Mouse (Mus musculus): ENCODE measurements at regions not wholly inside any gene's neighbourhood (a gene's known extent, or its start where the extent isn't known, plus 50 kb on each side); places are given as distances from the start of the nearest gene placed in this dataset.

DNA sequence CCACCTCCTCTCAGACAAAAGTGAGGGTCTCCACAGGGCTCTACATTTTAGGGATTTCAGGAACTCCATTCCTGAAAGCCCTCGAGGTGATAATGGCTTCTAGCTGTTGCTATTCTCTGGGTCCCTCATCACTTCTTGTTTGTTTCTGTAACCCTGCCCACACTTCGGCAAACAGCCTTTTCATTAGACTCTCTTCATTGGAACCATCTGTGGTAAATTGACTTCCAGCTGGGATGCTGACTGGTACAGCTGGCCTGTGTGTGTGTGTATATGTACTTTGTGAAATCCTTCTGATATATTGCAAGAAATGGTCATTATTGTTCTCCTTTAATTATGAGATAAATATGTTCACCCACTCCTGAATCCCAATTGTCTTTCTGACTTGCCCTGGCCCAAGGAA lies 50.3 kb downstream of the Gm10192 start:
- intact Hi-C loops (cut with DNase I), result no loop called here
- DNase-seq, result peak; percentile 40

DNA sequence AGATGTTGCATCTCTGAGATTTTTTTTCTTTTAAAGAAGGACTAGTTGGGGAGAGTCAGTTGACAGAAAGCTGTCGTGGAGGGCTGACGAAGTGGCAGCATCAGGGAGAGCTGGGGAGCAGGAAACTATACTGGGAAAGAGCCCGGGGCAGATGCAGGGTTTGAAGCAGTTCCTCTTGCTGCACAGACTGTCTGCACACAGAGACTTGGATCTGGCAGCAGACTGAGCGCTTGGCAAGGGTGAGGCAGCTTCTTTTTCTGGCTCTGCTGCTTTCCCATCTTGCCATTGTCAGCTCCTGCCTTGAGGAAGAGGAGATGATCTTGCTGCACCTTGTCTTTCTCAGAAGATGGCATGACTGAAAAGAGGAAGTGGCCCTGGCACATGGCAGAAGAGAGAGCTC lies 55.2 kb downstream of the Gm10192 start:
- intact Hi-C loops (cut with DNase I), result no loop called here
- DNase-seq, result peak; percentile 81

DNA sequence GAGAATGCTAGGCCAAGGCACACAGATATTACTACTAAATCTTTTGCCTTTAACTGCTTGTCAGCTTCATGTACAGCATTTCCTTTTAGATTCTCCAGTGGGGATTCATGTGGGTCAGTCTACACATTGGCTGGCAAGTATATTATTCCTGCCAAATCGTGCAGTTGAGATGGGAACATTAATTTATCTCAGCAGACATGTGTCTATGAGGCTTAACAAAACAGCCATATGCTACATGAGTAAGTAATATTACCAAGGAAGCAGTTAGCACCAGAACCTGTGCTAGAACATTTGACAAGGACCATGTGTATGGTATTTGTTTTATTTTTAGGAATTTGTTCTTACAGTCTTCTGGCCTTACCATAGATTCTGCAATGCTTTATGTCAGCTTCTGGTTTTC lies 59.1 kb downstream of the Gm10192 start:
- intact Hi-C loops (cut with DNase I), result no loop called here
- no peak for DNase-seq

DNA sequence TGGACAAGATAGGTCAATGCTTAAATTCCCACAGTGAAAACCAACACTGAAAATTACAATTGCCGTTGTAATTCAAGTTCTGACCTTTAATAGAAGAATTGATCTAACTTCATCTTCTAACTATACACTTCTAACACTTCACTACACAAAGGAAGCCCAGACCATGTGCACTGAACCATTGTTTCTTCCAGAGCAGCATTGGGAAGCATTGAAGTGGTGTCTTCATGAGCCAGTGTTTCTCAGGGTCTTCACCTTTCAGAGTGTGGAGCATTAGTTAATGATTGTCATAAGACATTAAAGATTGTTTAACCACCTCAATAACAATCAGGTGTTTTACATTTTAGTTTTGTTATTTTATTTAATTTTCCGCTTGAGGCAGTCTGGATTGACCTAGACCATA lies 61.0 kb downstream of the Gm10192 start:
- DNase-seq, result no peak
- intact Hi-C loops (cut with DNase I), result no loop called here

DNA sequence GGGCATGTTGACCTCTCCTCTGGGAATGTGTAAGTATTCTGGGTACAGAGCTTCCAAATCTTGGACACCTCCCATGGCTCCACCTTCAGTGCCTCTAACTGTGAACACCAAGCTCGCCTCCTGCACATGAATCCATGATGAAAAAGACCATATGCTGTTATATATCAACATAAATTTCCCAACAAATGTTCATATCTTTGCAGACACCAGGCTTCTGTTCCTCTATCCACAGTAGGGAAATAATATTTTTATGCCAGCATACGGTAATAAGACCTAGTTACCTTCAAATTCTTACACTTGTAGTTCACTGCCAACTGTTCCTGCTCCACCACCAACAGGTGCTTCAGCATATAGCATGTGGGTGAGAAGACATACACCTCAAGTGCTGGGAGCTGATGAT lies 63.5 kb downstream of the Gm10192 start:
- no peak for DNase-seq

DNA sequence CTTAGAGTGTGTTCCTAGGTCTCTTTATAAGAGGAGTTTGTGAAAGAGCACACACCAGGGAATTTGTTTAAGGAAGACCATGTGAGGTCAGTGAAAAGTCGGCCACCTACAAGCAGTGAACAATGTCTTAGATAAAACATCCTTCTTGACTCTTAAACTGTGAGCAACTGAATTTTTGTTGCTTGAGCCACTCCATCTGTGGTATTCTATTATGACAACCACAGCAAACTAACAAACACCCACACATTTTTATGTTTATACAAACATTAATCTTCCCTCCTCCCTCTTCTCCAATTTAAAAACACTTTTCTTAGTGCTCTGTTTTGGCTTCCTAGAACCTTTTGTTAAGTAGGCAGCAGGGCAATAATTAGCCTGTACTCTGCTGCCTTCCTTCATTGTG lies 66.0 kb downstream of the Gm10192 start:
- intact Hi-C loops (cut with DNase I), result no loop called here
- no peak for DNase-seq

More for the DNA sequence above, 63.5 kb downstream of the Gm10192 start:
- intact Hi-C loops (cut with DNase I), result no loop called here

DNA sequence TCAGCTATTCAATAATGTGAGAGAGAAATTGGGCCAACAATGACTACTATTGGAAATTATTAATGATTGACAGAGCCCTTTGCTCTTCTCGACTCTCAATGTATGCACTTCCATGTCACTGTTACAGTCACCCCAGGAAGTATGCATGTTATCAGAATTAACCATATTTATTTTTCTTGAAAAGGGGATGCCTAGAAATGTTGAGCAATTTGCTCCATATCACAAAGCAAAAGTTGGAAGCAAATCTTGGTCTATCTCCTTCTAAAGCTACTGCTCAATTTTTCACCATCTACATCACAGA lies 80.3 kb downstream of the Gm10192 start:
- no peak for DNase-seq
- intact Hi-C loops (cut with DNase I), result no loop called here

DNA sequence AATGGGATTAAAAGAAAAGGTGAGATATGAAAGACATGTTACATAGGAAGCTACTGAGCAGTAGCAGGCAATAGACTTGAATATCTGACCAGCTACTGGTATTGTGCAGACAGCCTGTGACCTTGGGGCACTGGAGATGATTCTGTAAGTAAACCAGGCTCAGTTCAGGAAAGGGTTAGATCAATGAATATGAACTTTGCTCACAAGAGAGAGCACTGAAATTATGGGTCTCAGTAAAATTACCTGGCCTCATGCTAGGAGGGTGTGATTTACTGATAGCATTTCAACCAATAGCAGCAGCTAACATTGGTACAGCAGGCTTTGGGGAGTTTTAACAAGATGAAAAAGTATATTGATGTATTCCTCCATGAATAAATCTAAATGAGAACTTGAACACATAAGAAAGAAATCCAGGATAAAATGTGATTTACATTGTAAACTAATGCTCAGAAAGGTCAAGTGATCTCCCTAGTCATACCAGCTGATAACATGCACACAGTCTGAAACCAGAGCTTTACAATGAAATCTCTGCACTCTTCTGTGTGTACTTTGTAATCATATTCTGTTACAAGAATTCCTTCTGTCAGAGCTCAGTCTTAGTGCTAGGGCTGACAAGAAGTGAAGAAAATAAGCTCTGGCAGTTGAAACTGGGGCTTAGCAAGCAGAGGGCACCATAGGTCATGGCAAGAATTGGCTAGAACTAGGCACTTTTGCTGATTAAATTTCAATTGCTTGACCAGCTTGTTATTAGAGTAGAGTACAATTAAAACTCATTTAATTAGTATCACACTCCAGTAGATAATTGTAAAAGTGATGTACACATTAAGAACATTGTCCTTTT lies 80.8 kb downstream of the Gm10192 start:
- intact Hi-C loops (cut with DNase I), result no loop called here

DNA sequence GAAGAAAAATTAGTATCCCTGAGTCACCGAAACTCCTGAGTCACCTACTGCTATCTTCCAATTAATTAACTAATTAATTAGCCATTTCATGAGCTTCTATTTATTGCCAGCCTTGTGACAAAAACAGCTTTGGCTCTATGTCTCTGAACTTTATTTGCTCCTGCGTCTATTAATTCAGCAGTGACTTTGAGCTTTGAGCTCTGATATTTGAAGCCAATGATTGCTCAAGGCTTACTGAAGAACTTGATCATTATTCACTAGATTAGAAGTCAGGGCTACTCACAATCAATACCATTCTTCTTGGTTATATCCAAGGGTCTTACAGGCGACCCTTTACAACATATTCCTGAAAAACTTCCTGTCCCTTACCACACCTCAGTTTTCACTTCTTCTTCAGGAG lies 83.2 kb downstream of the Gm10192 start:
- DNase-seq, result no peak
- intact Hi-C loops (cut with DNase I), result no loop called here

More for the DNA sequence above, 80.8 kb downstream of the Gm10192 start:
- no peak for DNase-seq

DNA sequence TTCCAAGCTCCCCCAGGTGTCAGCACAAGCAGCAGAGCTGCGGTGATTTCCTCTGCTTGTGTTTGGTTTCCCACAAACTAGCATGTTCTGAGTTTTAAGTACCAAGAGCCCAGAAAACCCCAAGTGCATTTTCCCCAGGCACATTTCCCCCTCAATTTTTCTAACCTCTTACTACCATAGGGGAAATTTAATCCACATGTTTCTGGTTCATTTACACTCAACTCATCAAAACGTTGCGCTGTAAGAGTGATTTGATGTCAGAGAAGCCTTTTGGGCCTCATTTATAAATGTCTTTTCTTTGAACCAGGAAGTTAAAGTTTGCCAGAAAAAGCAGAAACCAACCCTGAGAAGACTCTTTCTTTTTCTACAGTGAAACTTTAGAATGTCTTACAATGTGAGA lies 89.4 kb downstream of the Gm10192 start:
- intact Hi-C loops (cut with DNase I), result no loop called here
- DNase-seq, result no peak

DNA sequence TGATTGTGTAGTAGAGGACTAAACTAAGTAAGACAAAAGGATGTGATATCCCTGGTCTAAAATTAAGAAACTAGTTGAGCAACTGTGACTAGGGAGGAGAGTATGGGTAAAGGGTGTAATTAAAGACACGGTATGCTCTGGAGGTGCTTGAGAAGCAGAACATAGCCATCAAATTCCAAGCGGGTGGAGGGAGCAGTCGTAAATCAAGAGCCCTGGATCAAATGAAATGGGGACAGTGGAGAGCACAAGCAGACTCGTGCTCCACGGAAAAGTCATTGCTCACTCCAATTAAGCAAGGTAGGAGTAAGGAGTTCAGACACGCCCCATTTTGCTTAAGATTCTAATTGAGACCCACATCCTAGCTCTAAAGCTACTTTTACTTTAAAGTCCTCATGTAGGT lies 132.2 kb downstream of the Gm10192 start:
- DNase-seq, result no peak
- intact Hi-C loops (cut with DNase I), result no loop called here

DNA sequence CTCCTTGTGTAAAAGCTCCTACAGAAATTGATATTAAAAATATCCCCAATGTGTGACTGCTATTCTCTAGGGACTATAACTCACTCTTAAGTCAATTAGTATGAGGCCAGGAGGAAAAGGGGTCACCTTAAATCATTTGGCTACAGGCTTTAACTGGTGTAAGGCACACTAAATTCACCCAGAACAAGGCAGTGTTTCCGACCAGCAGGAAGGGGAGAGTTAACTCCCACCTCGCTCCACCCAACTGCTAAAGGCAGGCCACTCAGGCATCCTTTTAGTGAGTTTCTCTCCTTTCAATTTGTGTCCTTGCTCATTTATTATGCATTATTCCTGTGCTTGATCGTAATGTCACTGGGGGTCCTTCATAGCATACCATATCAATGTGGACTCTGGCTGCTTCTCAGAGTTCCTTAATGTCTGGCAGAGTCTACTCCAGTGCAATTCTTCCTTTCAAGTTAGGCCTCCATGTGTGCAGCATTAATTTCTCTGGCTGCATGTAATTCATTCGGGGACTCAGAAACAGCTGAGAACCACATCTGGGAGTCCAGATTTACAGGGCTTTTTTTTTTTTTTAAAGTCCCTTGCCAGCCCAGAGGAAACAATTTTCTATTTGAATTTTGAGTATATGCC lies 133.8 kb downstream of the Gm10192 start:
- no peak for DNase-seq
- intact Hi-C loops (cut with DNase I), result no loop called here

DNA sequence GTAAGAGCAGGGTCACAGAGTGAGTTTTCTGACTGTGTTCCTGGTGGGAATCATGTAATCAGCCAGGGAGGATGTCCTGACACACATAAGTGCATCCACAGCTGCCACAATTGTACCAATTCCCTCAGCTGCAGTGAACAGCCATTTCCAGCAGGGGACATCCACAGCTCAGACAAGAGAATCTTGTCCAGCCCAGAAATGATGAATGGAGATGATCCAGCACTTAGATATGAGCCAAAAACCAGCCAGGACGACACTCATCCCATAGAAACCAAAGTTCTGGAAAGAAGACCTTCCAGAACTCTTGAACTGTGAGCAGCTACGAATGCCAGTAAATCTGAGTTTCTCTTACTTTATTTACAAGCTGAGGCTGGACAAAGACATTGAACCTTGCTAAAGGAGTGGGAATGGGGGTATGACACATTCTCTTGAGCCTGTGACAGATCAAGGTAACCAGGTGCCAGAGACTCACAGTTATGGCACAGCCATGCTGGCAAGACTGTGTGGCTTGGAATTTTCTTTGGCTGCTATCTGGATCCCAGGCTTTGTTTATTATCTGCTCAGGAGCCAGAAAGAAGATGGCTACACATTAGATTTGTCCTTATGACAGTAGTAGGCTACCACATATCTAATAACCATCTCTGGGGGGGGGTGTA lies 145.1 kb downstream of the Gm10192 start:
- DNase-seq, result peak; percentile 71
- intact Hi-C loops (cut with DNase I), result loop anchor here (5.0 to 10.0 kb wide), 2 partner anchors 714 to 1287 kb away; no protein-coding TSS in a partner anchor

DNA sequence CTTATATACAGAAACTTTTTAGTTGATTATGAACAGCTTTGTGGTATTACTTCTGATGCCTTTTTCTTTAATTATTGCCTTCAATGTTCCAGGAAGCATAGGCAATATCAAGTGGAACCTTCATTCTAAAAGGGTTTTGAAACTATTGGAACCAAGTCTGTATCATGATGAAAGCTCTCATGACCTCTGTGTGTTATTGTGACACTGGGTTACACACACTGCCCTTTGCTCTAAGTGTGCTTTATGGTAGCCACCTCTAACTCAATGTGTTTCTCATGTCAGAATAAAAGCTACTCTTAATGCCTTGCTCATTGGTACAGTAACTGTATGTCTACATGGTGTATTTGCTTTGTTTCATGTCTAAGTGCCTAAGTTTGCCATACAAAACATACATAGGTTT lies 154.0 kb downstream of the Gm10192 start:
- intact Hi-C loops (cut with DNase I), result no loop called here
- DNase-seq, result no peak

DNA sequence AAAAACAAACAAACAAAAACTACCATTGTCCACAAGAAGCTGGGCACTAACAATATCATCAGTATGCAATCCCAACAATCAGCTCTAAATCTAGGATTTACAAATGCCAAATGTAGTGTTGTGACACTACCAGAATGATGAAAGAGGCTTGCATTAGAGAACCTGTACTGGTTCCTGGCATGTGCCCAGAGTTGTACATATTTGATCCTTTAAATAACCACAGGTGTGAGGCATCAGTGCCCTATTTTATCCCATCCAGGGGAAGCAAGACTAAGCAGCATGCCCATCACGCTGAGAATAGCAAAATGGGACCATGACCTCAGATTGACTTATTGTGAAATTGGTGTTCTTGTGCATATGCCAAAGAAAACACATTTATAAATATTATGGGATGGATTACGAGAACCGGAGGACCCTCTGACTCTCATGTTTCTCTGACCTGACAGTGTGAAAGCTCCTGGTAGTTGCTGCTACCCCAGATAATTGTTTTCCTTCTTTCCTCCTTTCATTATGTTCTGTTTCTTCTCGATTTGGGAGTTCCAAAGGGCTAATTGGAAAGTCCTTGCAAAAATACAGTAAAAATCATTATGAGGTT lies 157.4 kb downstream of the Gm10192 start:
- intact Hi-C loops (cut with DNase I), result no loop called here
- no peak for DNase-seq

DNA sequence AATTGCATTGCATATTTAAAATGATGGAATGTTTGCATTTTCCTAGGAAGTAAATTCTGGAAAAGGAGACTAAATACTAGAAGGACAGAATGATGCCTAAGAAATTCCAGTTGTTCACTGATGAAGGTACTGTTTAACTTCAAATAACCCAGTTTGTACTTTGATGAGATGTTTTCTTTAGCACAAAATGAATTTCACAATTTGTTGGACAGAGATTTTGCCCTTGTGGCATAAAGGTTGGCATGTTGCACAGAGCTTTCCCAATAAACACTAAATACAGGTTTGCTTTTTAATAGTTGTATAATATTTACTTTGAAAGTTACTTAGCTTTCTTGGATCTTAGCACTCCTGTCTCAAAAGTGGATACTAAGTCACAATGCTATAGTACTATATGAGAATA lies 181.6 kb downstream of the Gm10192 start:
- no peak for DNase-seq
- intact Hi-C loops (cut with DNase I), result no loop called here

DNA sequence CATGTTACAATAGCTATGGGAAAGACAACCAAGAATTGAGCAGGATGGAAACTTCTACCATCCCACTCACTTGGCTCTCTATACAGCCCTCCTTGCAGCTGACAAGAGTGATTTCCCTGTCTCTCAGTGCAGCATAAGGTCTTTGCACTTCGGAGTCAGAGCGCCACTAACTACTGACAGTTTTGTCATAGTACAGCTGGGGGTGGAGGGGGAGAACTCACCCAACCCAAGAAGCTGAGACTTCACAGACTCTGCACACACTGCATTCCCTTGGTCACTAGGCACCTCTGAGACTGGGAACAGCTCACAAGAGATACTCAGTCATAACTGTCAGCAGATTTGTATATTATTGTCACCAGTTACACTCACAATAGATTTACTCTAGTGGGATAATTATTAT lies 195.3 kb upstream of the Gm12695 start:
- DNase-seq, result no peak
- intact Hi-C loops (cut with DNase I), result no loop called here

DNA sequence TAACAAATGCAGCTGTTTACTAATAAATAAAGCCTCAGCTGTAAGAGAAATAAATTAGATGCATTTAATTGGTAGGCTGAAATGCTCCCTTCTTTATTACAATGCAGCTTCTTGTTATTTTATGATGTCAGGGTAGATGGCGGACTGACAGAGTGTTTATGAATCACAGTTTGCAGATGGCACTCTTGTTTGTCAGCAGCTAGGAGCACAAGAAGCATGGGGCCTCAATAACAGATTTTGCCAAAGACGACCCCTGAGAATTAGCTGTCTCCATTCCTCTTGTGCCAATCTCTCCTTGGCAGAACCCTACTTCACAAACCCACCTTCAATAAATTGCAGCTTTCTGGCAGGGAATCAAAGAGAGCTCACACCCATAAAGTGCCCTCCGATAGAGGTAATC lies 194.9 kb upstream of the Gm12695 start:
- no peak for DNase-seq
- intact Hi-C loops (cut with DNase I), result no loop called here

DNA sequence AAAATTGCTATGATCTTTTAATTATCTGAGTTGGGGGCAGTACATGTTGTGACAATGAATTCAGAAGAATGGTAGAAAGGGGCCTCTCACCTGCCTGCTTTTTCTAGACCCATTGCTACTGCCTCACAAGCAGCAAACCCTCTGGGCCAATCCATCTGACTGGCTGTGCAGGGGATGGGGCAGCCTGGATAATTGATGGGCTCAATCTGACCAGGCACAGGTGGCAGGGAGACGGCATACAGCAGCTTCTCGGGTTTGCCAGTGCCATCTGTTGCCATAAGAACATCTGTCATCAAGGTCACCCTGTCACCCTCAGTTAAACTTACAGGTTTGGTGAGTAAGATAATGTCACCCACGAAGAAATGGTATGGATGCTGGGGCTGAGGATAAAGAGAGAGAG lies 189.9 kb upstream of the Gm12695 start:
- DNase-seq, result peak; percentile 32
- intact Hi-C loops (cut with DNase I), result no loop called here

DNA sequence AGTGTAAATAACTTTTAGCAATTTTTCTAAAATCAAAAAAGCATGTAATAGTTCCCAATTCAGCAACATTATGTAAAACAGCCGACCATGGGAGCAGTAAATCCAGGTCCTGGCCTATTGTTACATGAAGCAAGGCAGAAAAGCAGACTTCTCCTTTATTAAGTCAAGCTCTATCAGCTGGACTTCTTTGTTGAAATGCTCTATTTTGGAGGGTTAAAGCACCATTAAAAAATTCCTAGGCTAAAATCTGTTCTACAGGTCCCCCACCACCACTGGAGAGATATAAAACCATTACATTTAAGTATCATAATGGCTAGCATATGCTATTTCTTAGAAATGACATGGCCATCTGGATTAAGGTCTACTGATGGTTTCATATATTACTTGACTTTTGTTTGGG lies 188.8 kb upstream of the Gm12695 start:
- intact Hi-C loops (cut with DNase I), result no loop called here
- DNase-seq, result no peak

DNA sequence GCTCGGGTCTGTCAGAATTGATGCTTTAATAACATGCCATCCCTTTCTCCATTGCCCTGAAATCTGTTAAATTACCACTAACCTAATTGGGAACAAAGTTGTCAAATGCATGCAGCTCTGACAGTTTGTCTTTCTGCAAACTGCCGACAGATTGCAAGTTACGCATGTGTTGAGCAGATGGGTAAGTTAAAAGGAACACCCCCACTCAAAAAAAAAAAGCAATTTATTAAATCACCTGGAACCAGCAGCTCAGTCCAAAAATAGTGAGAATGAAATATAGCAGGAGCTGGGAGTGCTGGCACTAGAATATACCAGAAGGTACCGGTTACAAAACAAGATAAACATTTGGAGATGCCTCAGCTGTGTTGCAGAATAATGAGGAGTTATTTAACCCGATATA lies 184.2 kb upstream of the Gm12695 start:
- no peak for DNase-seq
- intact Hi-C loops (cut with DNase I), result no loop called here
